Mouse (Mus musculus) embryonic facial prominence, embryonic 10.5 days (tissue): ENCODE results near the gene Igfn1. TPM values are rescaled to one million over a fixed set of nuclear protein-coding genes. Genes with fewer than 3 reads are reported as not detected.

ENCODE experiments used
- DNase-seq: peaks from one replicate; pipeline ENCODE4 v3.0.0-alpha.2; 2017; ENCODE audit warnings: low spot score
- H3K27ac ChIP-seq: fragments of 300-500 bp; sonication (generic); replicated peaks from 2 replicates; pipeline ENCODE4 v1.5.1; 2016; ENCODE audit warnings: mild to moderate bottlenecking
- H3K27me3 ChIP-seq: fragments of 300-500 bp; sonication (generic); replicated peaks from 2 replicates; pipeline ENCODE4 v1.6.1; 2016; ENCODE audit warnings: low read depth, mild to moderate bottlenecking; ENCODE audit not compliant: poor library complexity, severe bottlenecking
- H3K36me3 ChIP-seq: fragments of 300-500 bp; sonication (generic); replicated peaks from 2 replicates; pipeline ENCODE4 v1.6.1; 2016; ENCODE audit warnings: mild to moderate bottlenecking, moderate library complexity
- H3K4me1 ChIP-seq: fragments of 300-500 bp; sonication (generic); 2 replicates; pipeline ENCODE4 v1.6.1; 2016
- H3K4me3 ChIP-seq: fragments of 300-500 bp; sonication (generic); 2 replicates; pipeline ENCODE4 v1.5.1; 2016; ENCODE audit warnings: mild to moderate bottlenecking, moderate library complexity
- H3K9me3 ChIP-seq: fragments of 300-500 bp; sonication (generic); 2 replicates; pipeline ENCODE4 v1.6.1; 2016; ENCODE audit warnings: mild to moderate bottlenecking
- WGBS: fragments of 180-500 bp; shearing (Covaris S2); methylation state at CpG from one replicate; pipeline ENCODE4 v1.1.7; 2016; 5-methylcytosine and 5-hydroxymethylcytosine counted together
- polyA plus RNA-seq: library from polyadenylated mRNA; unstranded; fragments of >200 nt; fragmentation: Nextera tagmentation; extraction: Ambion mirVana; gene quantifications from 2 replicates; pipeline ENCODE4 v1.2.1, GENCODE M21; 2016

Igfn1 gene
- polyA plus RNA-seq, 1 experiment from 2014 or later, result 0.04 TPM

DNA sequence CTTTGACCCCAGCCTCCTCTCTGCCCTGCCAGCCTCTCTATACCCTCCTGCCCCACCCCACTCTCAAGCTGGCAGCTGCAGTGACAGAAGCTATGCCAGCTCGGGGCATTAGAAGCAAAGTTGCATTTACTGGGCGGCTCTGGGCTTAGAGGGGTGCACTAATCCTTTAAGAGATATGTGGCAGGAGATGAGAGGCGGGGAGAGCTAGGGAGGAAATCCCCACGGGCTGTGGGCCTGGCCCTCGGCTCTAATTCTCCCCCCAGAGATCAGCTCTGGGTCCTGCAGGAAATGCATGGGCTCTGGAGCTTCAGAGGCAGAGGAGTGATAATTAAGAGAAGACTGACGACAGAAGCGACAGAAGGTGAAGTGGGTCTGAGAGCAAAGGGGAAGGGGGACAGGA lies 26.8 kb upstream of the Igfn1 start:
- Histone ChIP-seq H3K27ac (no peak overlapping the region; the same call in 1 of the 2 replicates), H3K27me3 (no peaks in the 10 kb centered on the region), H3K4me3 (no peak overlapping the region), H3K36me3 (peaks cover 83% of the 10 kb centered on the region), H3K4me1 (peaks cover 12% of the 10 kb centered on the region), H3K9me3 (no peaks in the 10 kb centered on the region)
- DNase-seq, result no peak
- 73% methylated on average over 7 of the region's 7 CpGs for WGBS

GRCm38 (mm10) chr1:136031697-136032096 lies 25.6 kb upstream of the Igfn1 start:
- H3K9me3 ChIP-seq, result no peaks in the 10 kb centered on the region
- H3K4me3 ChIP-seq, result no peak overlapping the region
- H3K4me1 ChIP-seq, result peaks cover 12% of the 10 kb centered on the region
- no peak for DNase-seq
- H3K36me3 ChIP-seq, result peaks cover 95% of the 10 kb centered on the region
- WGBS, result 80% methylated on average over 8 of the region's 8 CpGs
- H3K27ac ChIP-seq, result no peak overlapping the region
- H3K27me3 ChIP-seq, result no peaks in the 10 kb centered on the region

DNA sequence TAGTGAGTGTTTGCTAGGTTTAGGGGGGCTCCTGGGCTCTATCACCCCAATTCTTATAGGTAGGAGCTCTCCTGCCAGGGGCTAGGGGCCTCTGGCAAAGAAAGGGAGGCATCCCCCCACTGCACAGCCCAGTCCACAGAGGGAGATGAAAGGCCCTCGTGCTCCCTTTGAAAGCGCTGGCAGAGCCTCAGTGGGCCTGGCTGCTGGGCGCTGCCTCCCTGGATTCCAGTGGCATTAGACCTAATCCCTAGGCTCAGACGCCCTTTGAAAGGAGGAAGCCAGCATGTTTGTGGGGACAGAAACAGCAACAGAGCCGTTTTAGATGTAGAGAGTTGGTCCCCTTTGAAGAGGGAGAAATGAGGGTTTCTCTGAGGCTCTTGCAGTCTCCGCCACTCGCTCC lies 24.1 kb upstream of the Igfn1 start:
- Histone ChIP-seq H3K4me1 (peaks cover 12% of the 10 kb centered on the region), H3K9me3 (no peaks in the 10 kb centered on the region), H3K36me3 (peaks cover 100% of the 10 kb centered on the region), H3K4me3 (no peak overlapping the region), H3K27ac (peak overlapping the region; percentile 44), H3K27me3 (no peaks in the 10 kb centered on the region)
- no peak for DNase-seq
- WGBS, result 55% methylated on average over 7 of the region's 7 CpGs

- Histone ChIP-seq H3K27me3 (no peaks in the 10 kb centered on the region), H3K4me1 (peaks cover 20% of the 10 kb centered on the region), H3K4me3 (peak overlapping the region; percentile 94), H3K27ac (peak overlapping the region; percentile 98), H3K9me3 (no peaks in the 10 kb centered on the region), H3K36me3 (peaks cover 41% of the 10 kb centered on the region)
- peak; percentile 74 for DNase-seq
- WGBS, result 8% methylated on average over 24 of the region's 24 CpGs
Measured at GRCm38 (mm10) chr1:136018390-136019189, 12.4 kb upstream of the Igfn1 start.

DNA sequence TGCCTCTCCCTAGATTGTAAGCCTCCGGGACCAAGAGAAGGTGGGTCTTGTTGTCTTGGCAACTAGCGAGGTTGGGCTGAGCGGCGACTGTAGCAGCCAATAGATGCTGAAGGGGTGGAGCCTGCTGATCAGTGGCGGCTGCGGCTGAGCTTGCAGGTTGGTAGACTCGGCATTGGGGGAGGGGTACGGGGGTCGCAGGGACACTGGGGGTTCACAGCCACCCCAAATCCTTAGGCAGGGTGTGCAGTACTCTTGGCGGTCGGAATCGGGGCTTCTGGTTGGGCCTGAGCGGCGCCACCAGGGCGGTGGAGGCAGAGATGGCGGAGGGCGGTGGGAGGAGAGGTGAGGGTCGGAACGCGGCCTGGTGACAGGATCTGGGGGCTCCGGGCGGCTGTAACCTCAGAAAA lies 11.8 kb upstream of the Igfn1 start:
- Histone ChIP-seq H3K9me3 (no peaks in the 10 kb centered on the region), H3K36me3 (peaks cover 35% of the 10 kb centered on the region), H3K27ac (peak overlapping the region; percentile 98), H3K27me3 (no peaks in the 10 kb centered on the region), H3K4me1 (peaks cover 20% of the 10 kb centered on the region), H3K4me3 (peak overlapping the region; percentile 94)
- 0% methylated on average over 22 of the region's 22 CpGs for WGBS
- DNase-seq, result peak; percentile 95

- DNase-seq, result peak; percentile 48
- peaks cover 29% of the 10 kb centered on the region for H3K36me3 ChIP-seq
- H3K9me3 ChIP-seq, result no peaks in the 10 kb centered on the region
- H3K4me3 ChIP-seq, result peak overlapping the region; percentile 94
- H3K4me1 ChIP-seq, result peaks cover 20% of the 10 kb centered on the region
- WGBS, result 64% methylated on average over 2 of the region's 2 CpGs
- H3K27me3 ChIP-seq, result no peaks in the 10 kb centered on the region
- H3K27ac ChIP-seq, result peak overlapping the region; percentile 98
Measured at GRCm38 (mm10) chr1:136017307-136017706, 11.2 kb upstream of the Igfn1 start.

DNA sequence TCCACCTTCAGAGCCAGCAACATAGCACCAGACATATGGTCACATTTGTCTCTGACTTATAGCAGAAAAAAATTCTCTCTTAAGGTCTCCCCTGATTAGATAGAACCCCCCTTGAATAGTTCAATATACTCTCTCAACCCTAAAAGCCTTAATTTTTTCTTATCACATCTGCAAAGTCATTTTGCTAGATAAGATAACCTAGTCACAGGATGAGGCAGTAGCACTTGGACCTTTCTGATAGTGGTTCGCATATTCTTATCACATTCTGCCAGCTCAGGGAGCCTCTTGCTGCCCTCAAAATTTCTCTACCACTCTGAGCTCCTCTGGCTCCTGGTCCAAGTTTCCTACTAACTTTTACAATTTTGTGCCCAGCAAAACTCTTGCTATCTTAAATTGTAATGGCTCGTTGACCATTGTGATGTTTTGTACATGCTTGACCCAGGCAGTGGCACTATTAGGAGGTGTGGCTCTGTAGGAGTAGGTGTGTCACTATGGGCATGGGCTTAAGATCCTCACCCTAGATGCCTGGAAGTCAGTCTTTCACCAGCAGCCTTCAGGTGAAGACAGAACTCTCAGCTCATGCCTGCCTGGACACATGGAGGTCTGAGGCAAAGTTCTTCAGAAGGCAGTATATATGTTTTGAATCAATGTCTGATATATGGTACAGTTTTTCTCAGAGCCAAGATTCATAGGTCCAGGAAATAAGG lies 8.8 kb upstream of the Igfn1 start:
- WGBS, result 79% methylated on average over 2 of the region's 2 CpGs
- Histone ChIP-seq H3K27ac (no peak overlapping the region), H3K9me3 (no peaks in the 10 kb centered on the region), H3K4me3 (no peak overlapping the region), H3K27me3 (no peaks in the 10 kb centered on the region), H3K36me3 (peaks cover 6% of the 10 kb centered on the region), H3K4me1 (peaks cover 20% of the 10 kb centered on the region)
- DNase-seq, result no peak

DNA sequence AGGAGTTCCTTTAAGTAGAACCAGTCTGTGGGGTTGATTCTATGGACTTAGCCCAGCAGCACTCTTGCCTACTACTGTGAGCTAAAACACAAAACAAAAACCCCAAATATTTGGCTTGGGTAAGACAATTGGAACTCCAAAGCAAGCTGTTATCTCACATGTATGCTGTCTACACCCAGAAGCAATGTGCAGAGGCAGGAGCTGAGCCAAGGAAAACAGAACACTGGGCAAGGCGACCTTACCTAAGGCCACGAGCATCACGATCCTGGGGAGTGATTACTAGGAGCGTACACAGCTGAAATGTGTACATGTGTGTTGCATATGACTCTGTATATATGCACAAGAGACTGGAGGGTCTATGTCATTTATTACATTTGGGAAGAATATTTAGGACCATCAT lies 7.4 kb upstream of the Igfn1 start:
- WGBS, result 81% methylated on average over 4 of the region's 4 CpGs
- H3K27ac ChIP-seq, result no peak overlapping the region

GRCm38 (mm10) chr1:136010247-136010646 lies 4.1 kb upstream of the Igfn1 start:
- DNase-seq, result no peak
- 84% methylated on average over 4 of the region's 4 CpGs for WGBS
- no peaks in the 10 kb centered on the region for H3K36me3 ChIP-seq

More for the DNA sequence above, 7.4 kb upstream of the Igfn1 start:
- Histone ChIP-seq H3K36me3 (no peaks in the 10 kb centered on the region), H3K9me3 (no peaks in the 10 kb centered on the region), H3K27me3 (0 out of 2 replicates have a peak, but pooled peaks cover 5% of the 10 kb centered on the region), H3K4me1 (peaks cover 9% of the 10 kb centered on the region), H3K4me3 (no peak overlapping the region)
- no peak for DNase-seq

GRCm38 (mm10) chr1:136008159-136008533 lies 2.0 kb upstream of the Igfn1 start:
- WGBS, result 26% methylated on average over 8 of the region's 8 CpGs
- DNase-seq, result no peak
- Histone ChIP-seq H3K4me3 (peak overlapping the region; percentile 60), H3K27me3 (peaks cover 34% of the 10 kb centered on the region), H3K4me1 (peaks cover 13% of the 10 kb centered on the region), H3K36me3 (no peaks in the 10 kb centered on the region), H3K27ac (no peak overlapping the region), H3K9me3 (no peaks in the 10 kb centered on the region)

More at GRCm38 (mm10) chr1:136010247-136010646, 4.1 kb upstream of the Igfn1 start:
- H3K9me3 ChIP-seq, result no peaks in the 10 kb centered on the region
- H3K27me3 ChIP-seq, result peaks cover 25% of the 10 kb centered on the region
- peaks cover 13% of the 10 kb centered on the region for H3K4me1 ChIP-seq
- H3K27ac ChIP-seq, result no peak overlapping the region
- H3K4me3 ChIP-seq, result no peak overlapping the region

DNA sequence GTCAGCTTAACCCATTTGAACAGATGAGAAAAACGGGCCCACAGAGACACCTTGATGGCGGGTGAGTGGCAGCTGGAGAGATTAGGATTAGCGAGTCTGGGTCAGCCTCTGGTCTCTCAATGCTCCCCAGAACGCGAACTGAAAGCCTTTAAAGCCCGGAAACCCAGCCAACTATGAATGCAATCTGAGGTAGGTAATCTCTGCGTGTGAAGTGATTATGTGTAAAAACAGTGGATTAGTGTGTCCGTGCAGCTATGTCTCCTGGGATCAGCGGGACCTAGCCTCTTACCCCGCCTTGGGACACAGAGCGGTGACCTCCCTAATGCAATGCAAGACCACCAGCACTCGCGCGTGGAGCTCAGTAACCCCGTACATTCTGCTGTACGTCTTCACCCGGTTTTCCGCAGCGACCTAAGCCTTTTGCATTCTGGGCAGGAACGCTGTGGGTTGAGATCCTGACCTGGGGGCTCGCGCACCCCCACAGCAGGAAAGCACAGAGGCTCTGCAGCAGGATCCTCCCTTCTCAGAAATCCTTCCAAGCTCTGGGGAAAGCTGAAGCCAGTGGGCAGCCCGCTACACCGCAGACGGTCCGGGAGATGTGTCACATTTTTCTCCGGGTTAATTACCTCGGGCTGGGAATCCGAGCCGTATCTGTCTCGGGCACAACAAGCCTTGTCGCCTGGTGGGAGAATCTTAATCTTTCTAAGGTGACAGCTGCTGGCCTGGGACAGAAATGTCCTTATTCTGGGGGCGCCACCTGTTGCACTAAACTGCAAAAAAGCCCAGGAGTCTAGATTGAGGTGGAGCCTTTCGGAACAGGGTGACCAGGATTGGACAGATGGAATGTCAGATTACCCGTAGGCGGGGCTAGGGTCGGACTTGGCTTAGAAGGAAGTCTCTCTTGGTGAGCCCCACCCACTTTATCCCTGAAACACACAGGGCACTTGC lies 1.3 kb upstream of the Igfn1 start, which contains the start of gene Tmem9:
TSS of gene Tmem9 (plus strand) at position 940 of the 948 bp plus-strand sequence.
- DNase-seq, result peak; percentile 82
- Histone ChIP-seq H3K27ac (no peak within 1 kb of the TSS), H3K9me3 (no peaks in the 10 kb centered on the region), H3K4me1 (peaks cover 13% of the 10 kb centered on the region), H3K4me3 (peak within 1 kb of the TSS; percentile 60), H3K27me3 (peaks cover 34% of the 10 kb centered on the region), H3K36me3 (no peaks in the 10 kb centered on the region)
- WGBS, result 3% methylated on average over 37 of the region's 37 CpGs

- peaks cover 20% of the 10 kb centered on the region for H3K27me3 ChIP-seq
- H3K4me3 ChIP-seq, result no peak overlapping the region
- H3K9me3 ChIP-seq, result no peaks in the 10 kb centered on the region
- H3K27ac ChIP-seq, result no peak overlapping the region
- WGBS, result 88% methylated on average over 2 of the region's 2 CpGs
- H3K36me3 ChIP-seq, result no peaks in the 10 kb centered on the region
- DNase-seq, result no peak
- no peaks in the 10 kb centered on the region for H3K4me1 ChIP-seq
Measured at GRCm38 (mm10) chr1:136001438-136001837, 4.7 kb downstream of the Igfn1 start.
